Mouse (Mus musculus) embryonic facial prominence, embryonic 14.5 days (tissue): Measurements from ENCODE around the gene Gm10306. TPM values are rescaled to one million over a fixed set of nuclear protein-coding genes. Genes with fewer than 3 reads are reported as not detected.

Source experiments
- ATAC-seq: fragments of 200-750 bp; cut with Nextera tagmentation; 2 replicates; pipeline ENCODE4 v1.8.0; 2017; ENCODE audit warnings: low read depth, moderate number of reproducible peaks, moderate TSS enrichment
- DNase-seq: peaks from one replicate; pipeline ENCODE4 v3.0.0-alpha.2; 2015; ENCODE audit warnings: low spot score
- H3K27ac ChIP-seq: fragments of 300-500 bp; sonication (generic); replicated peaks from 2 replicates; pipeline ENCODE4 v1.5.1; 2014; ENCODE audit warnings: low read depth, mild to moderate bottlenecking, low read length, moderate library complexity
- H3K27me3 ChIP-seq: fragments of 300-500 bp; sonication (generic); replicated peaks from 2 replicates; pipeline ENCODE4 v1.6.1; 2014; ENCODE audit warnings: low read length; ENCODE audit not compliant: control insufficient read depth, insufficient read depth
- H3K36me3 ChIP-seq: fragments of 300-500 bp; sonication (generic); 2 replicates; pipeline ENCODE4 v1.6.1; 2014; ENCODE audit warnings: low read length, mixed read lengths; ENCODE audit not compliant: control insufficient read depth, insufficient read depth
- H3K4me1 ChIP-seq: fragments of 300-500 bp; sonication (generic); 2 replicates; pipeline ENCODE4 v1.6.1; 2014; ENCODE audit warnings: antibody characterized with exemption, low read length; ENCODE audit not compliant: control insufficient read depth, insufficient read depth
- H3K4me2 ChIP-seq: fragments of 300-500 bp; sonication (generic); 2 replicates; pipeline ENCODE4 v1.6.1; 2014; ENCODE audit warnings: low read depth, mild to moderate bottlenecking, low read length, moderate library complexity, mixed read lengths
- H3K4me3 ChIP-seq: fragments of 300-500 bp; sonication (generic); 2 replicates; pipeline ENCODE4 v1.5.1; 2014; ENCODE audit warnings: low read depth, mild to moderate bottlenecking, low read length
- H3K9ac ChIP-seq: fragments of 300-500 bp; sonication (generic); 2 replicates; pipeline ENCODE4 v1.6.1; 2014; ENCODE audit warnings: low read depth, mild to moderate bottlenecking, low read length, moderate library complexity, mixed read lengths
- H3K9me3 ChIP-seq: fragments of 300-500 bp; sonication (generic); 2 replicates; pipeline ENCODE4 v1.6.1; 2016; ENCODE audit warnings: low read length; ENCODE audit not compliant: control insufficient read depth
- WGBS: fragments of 180-500 bp; shearing (Covaris S2); extraction: QIAGEN DNeasy Blood & Tissue Kit; methylation state at CpG from one replicate; pipeline ENCODE4 v1.1.7; 2014; 5-methylcytosine and 5-hydroxymethylcytosine counted together
- polyA plus RNA-seq: library from polyadenylated mRNA; unstranded; fragments of >200 nt; fragmentation: Nextera tagmentation; extraction: Ambion mirVana; gene quantifications from 2 replicates; pipeline ENCODE4 v1.2.1, GENCODE M21; 2014

The Gm10306 gene
- polyA plus RNA-seq, 1 experiment from 2014 or later = not detected

- Histone ChIP-seq H3K36me3 (no peaks in the 10 kb centered on the region), H3K9me3 (no peaks in the 10 kb centered on the region), H3K27ac (no peak overlapping the region), H3K9ac (no peak overlapping the region), H3K27me3 (no peaks in the 10 kb centered on the region), H3K4me1 (peaks cover 12% of the 10 kb centered on the region; the same call in 1 of the 2 replicates), H3K4me2 (peak overlapping the region; percentile 76; the same call in 1 of the 2 replicates), H3K4me3 (peak overlapping the region; percentile 88; the same call in 1 of the 2 replicates)
- DNase-seq = no peak
- 83% methylated on average over 4 of the region's 4 CpGs for WGBS
- no peak for ATAC-seq
Measured at GRCm38 (mm10) chr4:94601395-94601794, 45.0 kb downstream of the Gm10306 start.

GRCm38 (mm10) chr4:94602496-94603030 lies 46.2 kb downstream of the Gm10306 start:
- under 1% methylated on average over 19 of the region's 33 CpGs for WGBS
- no peak for ATAC-seq

DNA sequence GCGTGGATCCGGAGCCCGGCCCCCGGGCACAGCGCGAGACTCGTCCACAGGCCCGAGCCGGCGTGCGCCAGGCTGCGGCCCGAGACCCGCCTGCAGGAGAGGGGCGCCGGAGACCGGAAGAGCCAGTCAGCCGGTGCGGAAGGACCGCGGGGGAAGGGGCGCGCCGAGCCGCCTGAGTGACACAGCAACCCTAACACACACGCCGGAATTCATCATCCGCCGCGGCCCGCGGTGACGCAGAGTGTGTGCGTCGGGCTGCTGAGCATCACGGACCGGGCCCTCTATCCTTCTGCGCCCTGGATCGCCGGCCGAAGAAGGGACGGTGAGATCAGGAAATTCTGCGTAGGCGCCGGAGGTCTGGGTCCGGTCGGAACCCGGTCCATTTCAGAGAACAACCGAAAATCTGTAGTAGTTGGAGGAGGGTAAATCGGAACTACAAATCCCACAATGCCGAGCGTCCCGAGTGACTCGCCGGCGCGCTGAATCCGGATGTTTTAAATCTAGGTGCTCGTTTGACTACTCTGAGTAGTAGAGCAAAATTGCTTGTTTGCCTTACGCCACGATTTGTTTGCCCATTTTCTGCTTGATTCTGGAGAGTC lies 46.8 kb downstream of the Gm10306 start, which contains the start of gene Plaa:
Gene Plaa (minus strand): TSS at position 214 of the 599 bp plus-strand sequence.
- Histone ChIP-seq H3K9ac (peak within 1 kb of the TSS; percentile 95), H3K27me3 (no peaks in the 10 kb centered on the region), H3K9me3 (no peaks in the 10 kb centered on the region), H3K4me3 (peak within 1 kb of the TSS; percentile 88), H3K4me1 (peaks cover 12% of the 10 kb centered on the region; the same call in 1 of the 2 replicates), H3K4me2 (peak within 1 kb of the TSS; percentile 76), H3K27ac (peak within 1 kb of the TSS; percentile 93), H3K36me3 (no peaks in the 10 kb centered on the region)
- peak; percentile 99 for ATAC-seq
- WGBS = 0% methylated on average over 32 of the region's 61 CpGs
- DNase-seq = peak; percentile 96

More at GRCm38 (mm10) chr4:94602496-94603030, 46.2 kb downstream of the Gm10306 start:
- Histone ChIP-seq H3K36me3 (no peaks in the 10 kb centered on the region), H3K9ac (peak overlapping the region; percentile 95), H3K27ac (peak overlapping the region; percentile 93), H3K4me1 (peaks cover 12% of the 10 kb centered on the region; the same call in 1 of the 2 replicates), H3K4me2 (peak overlapping the region; percentile 76), H3K9me3 (no peaks in the 10 kb centered on the region), H3K27me3 (no peaks in the 10 kb centered on the region), H3K4me3 (peak overlapping the region; percentile 88)
- DNase-seq = peak; percentile 26

GRCm38 (mm10) chr4:94604452-94605019 lies 48.2 kb downstream of the Gm10306 start:
- Histone ChIP-seq H3K4me3 (no peak overlapping the region), H3K36me3 (no peaks in the 10 kb centered on the region), H3K4me1 (peaks cover 12% of the 10 kb centered on the region; the same call in 1 of the 2 replicates), H3K9ac (no peak overlapping the region), H3K9me3 (no peaks in the 10 kb centered on the region), H3K4me2 (no peak overlapping the region), H3K27ac (no peak overlapping the region), H3K27me3 (no peaks in the 10 kb centered on the region)
- DNase-seq = no peak
- ATAC-seq = no peak
- WGBS = 90% methylated on average over 2 of the region's 2 CpGs

GRCm38 (mm10) chr4:94605591-94605990 lies 49.2 kb downstream of the Gm10306 start:
- 90% methylated on average over 2 of the region's 2 CpGs for WGBS
- Histone ChIP-seq H3K4me2 (no peak overlapping the region), H3K9me3 (no peaks in the 10 kb centered on the region), H3K36me3 (no peaks in the 10 kb centered on the region), H3K4me1 (peaks cover 12% of the 10 kb centered on the region; the same call in 1 of the 2 replicates), H3K4me3 (no peak overlapping the region), H3K27ac (no peak overlapping the region), H3K9ac (no peak overlapping the region), H3K27me3 (no peaks in the 10 kb centered on the region)
- no peak for DNase-seq
- ATAC-seq = no peak

Other genes with a start within 250 kb of the Gm10306 start
- 17.1 and 18.4 TPM in 2 replicates for gene Caap1, start 250 bp downstream of the Gm10306 start, polyA plus RNA-seq
- gene Plaa, start 46.7 kb downstream of the Gm10306 start, polyA plus RNA-seq = 58.2 and 62.6 TPM in 2 replicates
- 33.5 and 36.2 TPM in 2 replicates for gene Ift74, start 57.9 kb downstream of the Gm10306 start, polyA plus RNA-seq
- 0.31 and 0.45 TPM in 2 replicates for gene Lrrc19, start 93.6 kb downstream of the Gm10306 start, polyA plus RNA-seq
- gene Tek, start 182.7 kb downstream of the Gm10306 start, polyA plus RNA-seq = 21.7 and 22.6 TPM in 2 replicates